Mouse (Mus musculus) lung, postnatal 36 days (tissue): Measurements from ENCODE around the gene Med24.

Experiments
- DNase-seq: peaks from one replicate; pipeline ENCODE4 v3.0.0; 2022; ENCODE audit warnings: mixed read lengths

The Med24 gene

GRCm38 (mm10) chr11:98729119-98729588 lies at the start of gene Med24:
Med24 (minus strand) TSS chr11:98729435.
- peak; percentile 96 for DNase-seq

DNA sequence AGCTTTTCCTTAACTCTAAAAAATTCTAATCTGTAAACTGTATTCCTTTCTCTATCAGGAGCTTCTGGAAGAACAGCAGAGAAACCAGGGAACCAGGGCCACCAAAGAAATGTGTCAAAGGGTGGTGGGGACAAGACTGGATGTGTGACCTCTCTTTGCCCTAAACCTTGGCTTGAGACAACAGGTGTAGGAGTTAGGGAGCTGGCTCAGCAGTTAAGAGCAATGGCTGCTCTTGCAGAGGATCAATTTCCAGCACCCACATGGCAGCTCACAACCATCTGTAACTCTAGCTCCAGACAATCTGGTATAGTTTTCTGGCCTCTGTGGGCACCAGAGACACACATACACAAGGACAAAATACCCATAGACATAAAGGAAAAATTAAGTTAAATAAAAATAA lies 48.7 kb upstream of the Med24 start:
- no peak for DNase-seq

- DNase-seq, result peak; percentile 83
These were observed 47.8 kb upstream of the Med24 start for GRCm38 (mm10) chr11:98776843-98777590.

GRCm38 (mm10) chr11:98776052-98776764 lies 47.0 kb upstream of the Med24 start:
- DNase-seq, result no peak

DNA sequence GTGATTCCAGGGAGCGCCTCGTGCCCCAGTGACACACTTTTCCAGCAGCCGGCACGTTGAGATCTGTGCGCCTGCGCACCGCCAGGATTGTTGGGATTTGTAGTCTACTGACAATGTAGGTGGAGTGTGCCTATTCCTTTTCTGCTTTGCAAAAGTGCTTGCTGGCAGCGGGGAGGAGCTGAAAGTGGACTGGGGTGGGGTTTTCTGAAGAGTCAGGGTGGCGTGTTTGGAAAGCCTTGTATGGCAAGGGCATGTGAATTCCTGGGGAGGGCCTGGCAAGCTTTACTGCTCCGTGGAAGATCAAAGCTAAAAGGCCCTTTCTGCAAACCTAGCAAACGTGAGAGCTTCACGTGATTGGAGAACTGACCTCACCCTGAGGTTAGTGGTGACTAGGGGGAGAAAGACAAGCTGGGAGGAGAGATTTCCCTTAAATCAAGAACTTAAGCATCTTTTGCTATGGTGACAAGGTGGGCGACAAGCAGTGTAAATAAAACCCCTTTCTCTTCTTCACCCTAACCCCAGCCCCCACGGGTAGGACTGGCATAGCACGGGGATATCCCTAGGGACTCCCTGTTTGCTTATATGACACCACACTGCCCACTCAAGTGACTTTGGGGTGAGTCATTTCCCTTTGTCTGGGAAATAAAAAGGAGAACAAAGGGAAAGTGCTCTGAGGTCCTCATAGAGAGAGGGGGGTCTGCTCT lies 46.3 kb upstream of the Med24 start:
- peak; percentile 100 for DNase-seq

DNA sequence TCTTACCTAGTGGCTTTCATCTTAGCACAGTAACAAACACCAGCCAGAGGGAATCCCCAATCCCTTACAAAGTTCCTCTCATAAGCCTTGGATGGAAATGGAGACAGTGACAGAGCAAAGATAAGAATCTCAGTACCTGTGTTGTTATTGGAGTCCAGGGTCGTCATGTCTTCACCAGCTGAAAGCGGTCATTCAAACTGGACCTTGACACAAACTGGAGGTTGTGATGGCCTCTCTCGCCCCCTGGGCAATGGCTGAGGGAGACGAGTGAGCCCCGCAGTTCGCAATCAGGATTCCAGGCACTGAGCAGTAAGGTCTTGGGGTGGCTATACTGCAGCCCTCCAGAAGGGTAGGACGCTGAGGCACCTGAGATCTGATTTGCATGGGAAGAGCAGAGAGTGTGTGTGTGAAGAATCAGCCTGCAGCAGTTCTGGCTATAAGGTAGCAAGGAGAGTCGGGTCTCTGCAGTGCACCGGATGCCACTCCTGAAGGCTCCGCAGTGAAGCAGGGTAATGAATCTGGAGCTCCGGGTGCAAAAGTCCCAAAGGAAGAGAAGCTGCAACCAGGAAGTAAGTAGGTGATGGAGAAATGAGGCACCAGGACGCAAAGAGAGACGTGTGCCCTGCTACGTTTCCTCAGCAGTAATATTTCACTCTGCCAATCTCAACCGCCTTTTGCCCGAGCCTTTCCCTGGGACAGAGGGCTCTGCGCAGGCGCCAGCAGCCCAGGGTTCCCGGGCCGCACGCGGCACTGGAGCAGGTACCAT lies 45.5 kb upstream of the Med24 start, which contains the start of gene Nr1d1:
Gene Nr1d1, minus strand, starts transcription at position 752 of the 766 bp plus-strand sequence.
- no peak for DNase-seq

- DNase-seq, result peak; percentile 100
These were observed 44.5 kb upstream of the Med24 start for GRCm38 (mm10) chr11:98773635-98774295.

DNA sequence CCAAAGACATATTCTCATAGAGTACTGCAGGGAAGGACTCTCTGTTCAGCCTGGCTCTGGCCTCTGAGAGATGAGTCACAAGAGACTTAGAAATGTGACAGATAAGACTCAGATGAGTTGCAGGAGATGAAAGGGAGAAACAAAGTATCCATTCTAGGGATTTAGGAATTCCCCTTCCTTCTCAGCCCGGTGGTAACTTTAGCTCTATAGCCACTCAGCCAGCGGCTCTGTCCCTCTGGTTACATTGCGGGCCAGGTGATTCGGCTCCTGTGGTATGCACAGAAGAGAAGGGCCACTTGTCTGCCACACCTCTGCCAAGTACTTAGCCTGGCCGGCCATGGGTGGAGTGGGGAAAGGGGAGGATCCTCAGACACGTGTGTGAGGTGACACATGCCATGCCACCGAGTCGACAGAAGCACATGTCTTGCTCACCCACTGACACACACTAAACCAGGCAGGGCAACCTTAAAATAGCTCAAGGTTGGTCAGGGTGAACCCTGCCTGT lies 43.5 kb upstream of the Med24 start:
- DNase-seq, result peak; percentile 94

GRCm38 (mm10) chr11:98771844-98772525 lies 42.8 kb upstream of the Med24 start:
- DNase-seq, result peak; percentile 18

- DNase-seq, result no peak
These were observed 41.9 kb upstream of the Med24 start for GRCm38 (mm10) chr11:98771131-98771530.

DNA sequence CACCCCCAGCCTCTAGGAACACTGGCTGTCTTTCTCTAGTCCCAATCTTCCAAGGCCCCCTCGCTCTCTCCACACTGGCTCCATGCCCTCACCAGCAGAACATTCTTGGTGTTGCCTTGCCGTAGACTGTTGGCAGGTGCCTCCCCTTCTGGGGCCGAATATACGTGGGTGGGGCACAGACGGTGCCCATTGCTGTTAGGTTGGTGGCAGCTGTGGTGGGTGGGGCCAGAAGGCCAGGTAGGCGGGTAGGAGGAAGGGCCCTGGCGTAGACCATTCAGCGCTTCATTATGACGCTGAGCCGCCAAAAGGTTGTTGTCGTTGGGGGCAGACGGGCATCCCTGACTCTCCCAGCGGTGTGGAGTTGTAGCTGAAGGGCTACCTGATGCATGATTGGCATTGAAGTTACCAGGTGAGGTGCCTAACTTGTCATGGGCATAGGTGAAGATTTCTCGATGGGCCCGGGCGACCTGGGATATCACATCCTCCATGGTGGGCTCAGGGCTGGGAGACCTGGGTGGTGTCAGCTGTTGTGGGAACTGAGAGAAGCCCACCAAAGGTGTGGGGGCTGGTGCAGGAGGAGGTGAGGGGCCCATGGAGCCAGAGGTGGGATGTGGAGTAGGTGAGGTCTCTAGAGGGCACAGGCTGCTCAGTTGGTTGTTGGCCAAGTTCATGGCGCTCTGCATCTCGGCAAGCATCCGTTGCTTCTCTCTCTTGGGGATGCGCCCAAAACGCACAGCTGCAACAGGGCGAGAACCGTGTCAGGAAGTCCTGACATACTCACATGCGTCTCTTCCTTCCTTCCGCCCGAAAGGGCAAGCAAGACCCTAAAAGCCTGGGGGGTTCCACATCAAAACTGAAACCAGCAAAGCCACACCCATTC lies 41.1 kb upstream of the Med24 start:
- DNase-seq, result peak; percentile 36

DNA sequence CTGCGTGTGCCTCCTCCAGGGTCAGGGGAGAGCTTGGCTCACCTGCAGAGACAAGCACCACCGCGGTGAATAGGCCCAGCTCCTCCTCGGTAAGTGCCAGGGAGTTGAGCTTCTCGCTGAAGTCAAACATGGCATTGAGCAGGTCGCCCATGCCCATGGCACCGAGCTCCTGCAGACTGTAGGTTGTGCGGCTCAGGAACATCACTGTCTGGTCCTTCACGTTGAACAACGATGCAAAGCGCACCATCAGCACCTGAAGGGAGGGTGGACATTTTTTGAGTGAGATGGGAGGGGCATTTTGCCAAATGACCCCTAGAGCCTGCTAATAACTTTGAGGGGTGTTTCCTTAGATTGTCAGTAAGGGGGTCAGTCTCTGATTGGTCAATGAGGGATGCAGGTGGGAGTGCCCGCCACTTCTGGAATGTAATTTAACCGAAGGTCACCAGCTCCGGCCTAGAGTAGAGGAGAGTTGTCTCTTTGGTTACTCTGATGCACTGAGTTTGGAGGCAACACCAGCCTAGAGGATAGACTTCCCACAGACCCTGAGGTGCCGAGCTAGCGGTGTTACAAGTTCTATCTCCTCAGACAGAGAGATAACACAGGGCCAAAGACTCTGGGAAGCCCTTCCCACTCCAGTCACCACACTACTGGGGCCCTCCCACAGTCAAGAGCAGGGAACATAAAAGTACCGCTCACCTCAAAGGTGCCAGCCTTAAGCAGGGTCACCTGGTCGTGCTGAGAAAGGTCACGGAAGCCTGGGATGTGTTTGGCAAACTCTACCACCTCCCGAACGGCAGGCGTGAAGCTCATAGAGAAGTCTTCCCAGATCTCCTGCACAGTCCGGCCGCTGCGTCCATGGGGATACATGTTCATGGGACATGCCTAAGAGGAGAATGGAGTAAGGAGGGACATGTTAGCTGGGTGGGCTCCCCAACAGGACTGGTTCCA lies 40.0 kb upstream of the Med24 start:
- DNase-seq, result peak; percentile 15

- DNase-seq, result peak; percentile 21
These were observed 39.1 kb upstream of the Med24 start for GRCm38 (mm10) chr11:98768127-98769006.

GRCm38 (mm10) chr11:98767713-98768112 lies 38.5 kb upstream of the Med24 start:
- DNase-seq, result no peak

- peak; percentile 68 for DNase-seq
These were observed 38.0 kb upstream of the Med24 start for GRCm38 (mm10) chr11:98767276-98767675.

DNA sequence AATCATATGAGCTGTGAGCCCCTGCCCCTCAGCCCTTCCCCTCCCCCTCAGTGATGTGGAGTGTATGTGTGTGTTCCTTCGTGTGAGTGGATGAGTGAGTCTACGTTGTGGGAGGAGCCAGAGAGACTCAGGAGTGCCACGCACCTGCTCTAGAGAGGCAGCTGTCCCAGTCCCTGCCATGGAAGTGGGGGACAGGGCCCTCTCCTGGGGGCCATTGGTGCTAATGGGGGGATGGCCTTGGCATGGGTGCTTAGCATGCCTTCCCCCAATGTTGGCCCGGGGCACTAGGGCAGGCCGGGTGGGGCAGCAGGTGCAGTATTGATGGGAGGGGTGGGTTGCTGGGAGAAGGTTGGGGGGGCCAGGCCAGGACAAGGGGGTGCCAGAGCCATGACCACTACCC lies 37.6 kb upstream of the Med24 start:
- peak; percentile 52 for DNase-seq

DNA sequence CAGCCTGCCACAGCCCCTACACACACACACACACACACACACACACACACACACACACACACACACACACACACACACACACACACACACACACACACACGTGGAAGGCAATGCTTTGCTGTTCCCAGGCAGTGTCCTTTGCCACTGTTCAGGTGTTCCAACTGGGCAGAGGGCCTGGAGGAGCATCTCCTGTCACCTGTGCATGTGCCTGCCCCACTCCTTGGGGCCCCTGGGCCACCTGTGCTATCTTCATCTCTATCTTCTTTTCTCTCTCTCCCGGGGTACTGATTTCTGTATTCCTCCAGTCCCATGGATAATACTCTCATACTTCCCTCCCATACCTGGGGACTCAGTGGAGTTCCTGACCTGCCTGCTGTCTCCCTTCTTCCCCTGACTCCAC lies 37.1 kb upstream of the Med24 start:
- DNase-seq, result no peak
